Mouse (Mus musculus): ENCODE measurements around the gene Gm20388. TPM values are rescaled to one million over a fixed set of nuclear protein-coding genes. Genes with fewer than 3 reads are reported as not detected.

Gm20388 gene
- polyA plus RNA-seq, 1 experiment from 2014 or later, result not detected

DNA sequence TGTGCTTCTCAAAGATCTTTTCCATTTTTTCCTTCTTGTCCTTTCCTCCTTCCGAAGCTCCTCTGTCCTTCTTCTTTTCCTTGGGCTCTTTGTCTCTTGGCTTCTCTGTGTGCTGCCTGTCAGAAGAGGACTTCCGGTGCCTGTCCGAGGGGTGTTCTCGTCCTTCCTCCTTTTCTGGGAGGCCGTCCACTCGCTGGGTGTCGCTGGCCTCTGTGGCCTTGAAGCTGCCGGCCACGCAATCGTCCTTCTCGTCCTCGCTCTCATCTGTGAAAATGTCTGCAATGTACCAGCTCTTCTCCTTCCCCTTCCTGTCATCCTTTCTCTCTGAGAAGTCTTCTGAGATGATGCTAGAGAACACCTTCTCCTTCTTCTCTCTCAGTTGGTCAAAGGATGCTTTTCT is 2982.8 kb downstream of the Gm20388 start:
- Histone ChIP-seq H3K27ac (ENCODE audit: low read length) (no peak overlapping the region), H3K9ac (ENCODE audit: low read length) (no peak overlapping the region), H3K9me3 (ENCODE audit: control insufficient read depth, low read length) (no peaks in the 10 kb centered on the region), H3K36me3 (ENCODE audit: control insufficient read depth, insufficient read depth, low read length) (peaks cover 63% of the 10 kb centered on the region), H3K4me1 (replicated peaks; ENCODE audit: control insufficient read depth, insufficient read depth, low read length) (no peaks in the 10 kb centered on the region), H3K4me2 (ENCODE audit: low read depth, low read length) (no peak overlapping the region), H3K27me3 (ENCODE audit: control insufficient read depth, insufficient read depth, low read depth, low read length) (no peaks in the 10 kb centered on the region), H3K4me3 (ENCODE audit: low read length) (no peak overlapping the region)
- ATAC-seq (ENCODE audit: low read depth), result no peak
- WGBS, result 75% methylated on average over 12 of the region's 12 CpGs

DNA sequence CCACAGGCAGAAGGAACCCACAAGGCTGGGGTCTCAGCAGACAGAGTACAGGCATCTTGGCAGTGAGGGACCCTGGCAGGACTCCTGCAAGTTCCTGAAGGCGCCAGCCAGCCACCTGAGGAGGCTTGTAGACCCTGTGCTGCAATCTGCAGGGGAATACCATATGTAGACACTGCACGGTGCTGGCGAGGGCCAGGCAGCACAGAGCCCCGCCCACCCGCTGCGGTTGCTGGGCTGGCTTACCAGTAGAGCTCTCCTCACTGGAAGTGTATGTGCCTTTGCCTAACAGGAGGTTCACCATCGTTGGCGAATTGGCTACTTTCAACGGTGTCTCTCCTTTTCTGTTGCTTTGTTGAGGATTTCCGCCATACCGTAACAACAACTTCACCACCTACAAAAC is 2985.7 kb downstream of the Gm20388 start:
- no peak overlapping the region for H3K9ac ChIP-seq (ENCODE audit: low read length)
- no peaks in the 10 kb centered on the region for H3K27me3 ChIP-seq (ENCODE audit: control insufficient read depth, insufficient read depth, low read depth, low read length)
- H3K27ac ChIP-seq (ENCODE audit: low read length), result no peak overlapping the region
- no peak for ATAC-seq (ENCODE audit: low read depth)
- H3K36me3 ChIP-seq (ENCODE audit: control insufficient read depth, insufficient read depth, low read length), result peaks cover 47% of the 10 kb centered on the region
- no peak overlapping the region for H3K4me3 ChIP-seq (ENCODE audit: low read length)
- 88% methylated on average over 11 of the region's 11 CpGs for WGBS
- H3K4me1 ChIP-seq (replicated peaks; ENCODE audit: control insufficient read depth, insufficient read depth, low read length), result no peaks in the 10 kb centered on the region
- H3K9me3 ChIP-seq (ENCODE audit: control insufficient read depth, low read length), result no peaks in the 10 kb centered on the region
- no peak overlapping the region for H3K4me2 ChIP-seq (ENCODE audit: low read depth, low read length)

DNA sequence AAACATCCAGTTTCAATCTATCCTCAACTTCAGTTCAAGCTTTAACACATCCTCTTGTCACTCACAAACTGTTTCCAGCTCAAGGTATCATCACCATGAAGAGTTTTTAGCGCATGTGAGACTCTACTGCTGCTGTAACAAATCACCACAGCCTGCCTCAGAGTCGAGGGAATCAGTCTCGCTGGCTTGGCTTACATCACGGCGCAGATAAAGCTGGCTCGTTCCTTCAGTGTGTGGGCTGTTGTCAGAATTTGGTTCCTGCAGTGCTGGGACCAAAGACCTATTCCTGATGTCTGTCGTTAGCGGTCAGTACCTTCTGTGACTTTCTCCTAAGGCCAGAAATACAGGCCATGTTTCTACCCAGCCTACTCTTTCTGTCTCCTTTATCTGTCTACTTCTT is 2986.6 kb downstream of the Gm20388 start:
- H3K36me3 ChIP-seq (ENCODE audit: control insufficient read depth, insufficient read depth, low read length), result peaks cover 38% of the 10 kb centered on the region
- H3K4me3 ChIP-seq (ENCODE audit: low read length), result no peak overlapping the region
- WGBS, result 87% methylated on average over 8 of the region's 8 CpGs
- ATAC-seq (ENCODE audit: low read depth), result no peak
- H3K4me1 ChIP-seq (replicated peaks; ENCODE audit: control insufficient read depth, insufficient read depth, low read length), result no peaks in the 10 kb centered on the region
- H3K9ac ChIP-seq (ENCODE audit: low read length), result no peak overlapping the region
- H3K27me3 ChIP-seq (ENCODE audit: control insufficient read depth, insufficient read depth, low read depth, low read length), result no peaks in the 10 kb centered on the region
- H3K27ac ChIP-seq (ENCODE audit: low read length), result no peak overlapping the region
- no peak overlapping the region for H3K4me2 ChIP-seq (ENCODE audit: low read depth, low read length)
- H3K9me3 ChIP-seq (ENCODE audit: control insufficient read depth, low read length), result no peaks in the 10 kb centered on the region

DNA sequence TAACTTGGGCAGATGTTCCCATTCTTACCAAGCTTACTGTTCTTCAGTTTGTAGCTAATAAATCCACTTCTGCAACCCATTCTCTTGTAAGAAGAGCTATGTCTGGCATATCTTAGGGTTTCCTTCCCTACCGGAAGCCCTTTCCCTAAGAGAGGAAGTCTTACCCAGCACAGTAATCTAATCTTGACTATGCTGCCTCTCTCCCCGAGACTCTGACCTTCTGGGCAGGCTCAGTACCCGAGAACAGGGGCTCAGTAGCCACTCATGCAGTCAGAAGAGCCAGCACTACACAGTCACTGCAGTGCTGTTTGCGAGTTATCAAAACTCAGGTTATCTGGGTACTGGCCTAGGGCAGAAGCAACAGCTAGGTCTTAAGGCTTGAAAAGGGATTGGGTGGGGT is 2987.4 kb downstream of the Gm20388 start:
- Histone ChIP-seq H3K27ac (ENCODE audit: low read length) (no peak overlapping the region), H3K4me1 (replicated peaks; ENCODE audit: control insufficient read depth, insufficient read depth, low read length) (no peaks in the 10 kb centered on the region), H3K36me3 (ENCODE audit: control insufficient read depth, insufficient read depth, low read length) (peaks cover 35% of the 10 kb centered on the region), H3K4me3 (ENCODE audit: low read length) (no peak overlapping the region), H3K27me3 (ENCODE audit: control insufficient read depth, insufficient read depth, low read depth, low read length) (no peaks in the 10 kb centered on the region), H3K4me2 (ENCODE audit: low read depth, low read length) (no peak overlapping the region), H3K9ac (ENCODE audit: low read length) (no peak overlapping the region), H3K9me3 (ENCODE audit: control insufficient read depth, low read length) (no peaks in the 10 kb centered on the region)
- 68% methylated on average over 4 of the region's 4 CpGs for WGBS
- ATAC-seq (ENCODE audit: low read depth), result no peak

DNA sequence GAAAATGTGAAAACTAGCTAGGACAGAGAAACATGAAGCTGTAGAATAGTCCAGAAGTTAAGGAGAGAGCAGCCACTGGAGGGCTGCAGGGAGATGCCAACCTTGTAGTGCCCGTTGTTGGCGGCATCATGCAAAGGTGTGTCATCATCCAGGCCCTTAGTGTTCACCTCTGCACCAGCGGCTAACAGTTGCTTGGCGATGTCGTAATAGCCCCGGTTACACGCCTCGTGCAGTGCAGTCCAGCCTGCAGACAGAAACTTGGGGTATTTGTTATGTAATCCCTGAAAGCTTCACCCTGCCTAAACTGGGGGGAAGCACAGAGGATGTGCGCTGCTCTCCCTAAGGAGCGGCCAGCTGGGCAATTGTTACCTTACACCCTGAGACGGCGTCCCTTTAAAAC is 2987.8 kb downstream of the Gm20388 start:
- Histone ChIP-seq H3K4me2 (ENCODE audit: low read depth, low read length) (no peak overlapping the region), H3K27ac (ENCODE audit: low read length) (no peak overlapping the region), H3K36me3 (ENCODE audit: control insufficient read depth, insufficient read depth, low read length) (peaks cover 33% of the 10 kb centered on the region), H3K4me3 (ENCODE audit: low read length) (no peak overlapping the region), H3K4me1 (replicated peaks; ENCODE audit: control insufficient read depth, insufficient read depth, low read length) (no peaks in the 10 kb centered on the region), H3K9ac (ENCODE audit: low read length) (no peak overlapping the region), H3K27me3 (ENCODE audit: control insufficient read depth, insufficient read depth, low read depth, low read length) (no peaks in the 10 kb centered on the region), H3K9me3 (ENCODE audit: control insufficient read depth, low read length) (no peaks in the 10 kb centered on the region)
- 91% methylated on average over 12 of the region's 12 CpGs for WGBS
- no peak for ATAC-seq (ENCODE audit: low read depth)

DNA sequence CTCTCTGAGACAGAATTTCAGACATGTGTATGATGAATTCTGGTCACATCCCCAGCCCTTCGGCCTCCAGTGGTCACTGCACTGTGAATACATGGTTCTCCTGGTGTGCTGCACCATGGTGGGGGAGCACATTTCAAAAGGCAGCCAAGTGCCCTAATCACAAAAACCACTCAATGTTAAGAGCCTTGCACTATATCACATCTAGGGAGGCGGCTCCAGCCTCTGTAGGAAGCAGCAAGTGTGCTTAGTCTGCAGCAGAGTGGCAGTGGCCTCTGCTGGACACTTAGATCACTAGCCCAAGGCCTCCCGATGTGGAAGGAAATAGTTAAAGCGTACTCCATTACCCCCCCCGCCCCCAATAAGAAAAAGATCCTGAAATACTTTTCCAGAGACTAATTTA is 2988.4 kb downstream of the Gm20388 start:
- Histone ChIP-seq H3K9ac (ENCODE audit: low read length) (no peak overlapping the region), H3K36me3 (ENCODE audit: control insufficient read depth, insufficient read depth, low read length) (peaks cover 33% of the 10 kb centered on the region), H3K9me3 (ENCODE audit: control insufficient read depth, low read length) (no peaks in the 10 kb centered on the region), H3K4me1 (replicated peaks; ENCODE audit: control insufficient read depth, insufficient read depth, low read length) (no peaks in the 10 kb centered on the region), H3K27me3 (ENCODE audit: control insufficient read depth, insufficient read depth, low read depth, low read length) (no peaks in the 10 kb centered on the region), H3K4me2 (ENCODE audit: low read depth, low read length) (no peak overlapping the region), H3K4me3 (ENCODE audit: low read length) (no peak overlapping the region), H3K27ac (ENCODE audit: low read length) (no peak overlapping the region)
- WGBS, result 69% methylated on average over 5 of the region's 5 CpGs
- no peak for ATAC-seq (ENCODE audit: low read depth)

DNA sequence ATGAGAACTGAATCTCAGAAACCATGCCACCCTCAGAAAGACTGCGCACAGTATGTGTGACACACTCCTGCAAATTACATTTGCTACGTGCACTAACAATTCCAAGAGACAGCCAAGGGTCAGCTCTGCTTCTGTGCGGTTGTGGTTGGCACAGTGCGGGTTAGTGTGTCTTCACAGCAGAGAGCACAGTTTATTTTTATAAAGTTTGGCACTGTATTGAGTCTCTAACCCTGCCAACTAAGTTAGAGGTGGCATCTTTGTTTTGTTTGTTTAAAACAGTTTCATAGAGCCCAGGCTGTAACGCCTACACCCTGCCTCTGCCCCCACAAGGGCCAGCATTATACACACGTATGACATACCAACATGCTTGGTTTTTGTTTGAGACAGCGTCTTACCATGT is 2990.8 kb downstream of the Gm20388 start:
- WGBS, result 81% methylated on average over 7 of the region's 7 CpGs
- H3K9ac ChIP-seq (ENCODE audit: low read length), result no peak overlapping the region
- no peak for ATAC-seq (ENCODE audit: low read depth)
- peaks cover 17% of the 10 kb centered on the region; the same call in 1 of the 2 replicates for H3K36me3 ChIP-seq (ENCODE audit: control insufficient read depth, insufficient read depth, low read length)
- no peaks in the 10 kb centered on the region for H3K9me3 ChIP-seq (ENCODE audit: control insufficient read depth, low read length)
- H3K4me2 ChIP-seq (ENCODE audit: low read depth, low read length), result no peak overlapping the region
- H3K4me1 ChIP-seq (replicated peaks; ENCODE audit: control insufficient read depth, insufficient read depth, low read length), result 0 out of 2 replicates have a peak, but pooled peaks cover 3% of the 10 kb centered on the region
- no peak overlapping the region for H3K4me3 ChIP-seq (ENCODE audit: low read length)
- no peaks in the 10 kb centered on the region for H3K27me3 ChIP-seq (ENCODE audit: control insufficient read depth, insufficient read depth, low read depth, low read length)
- H3K27ac ChIP-seq (ENCODE audit: low read length), result no peak overlapping the region

DNA sequence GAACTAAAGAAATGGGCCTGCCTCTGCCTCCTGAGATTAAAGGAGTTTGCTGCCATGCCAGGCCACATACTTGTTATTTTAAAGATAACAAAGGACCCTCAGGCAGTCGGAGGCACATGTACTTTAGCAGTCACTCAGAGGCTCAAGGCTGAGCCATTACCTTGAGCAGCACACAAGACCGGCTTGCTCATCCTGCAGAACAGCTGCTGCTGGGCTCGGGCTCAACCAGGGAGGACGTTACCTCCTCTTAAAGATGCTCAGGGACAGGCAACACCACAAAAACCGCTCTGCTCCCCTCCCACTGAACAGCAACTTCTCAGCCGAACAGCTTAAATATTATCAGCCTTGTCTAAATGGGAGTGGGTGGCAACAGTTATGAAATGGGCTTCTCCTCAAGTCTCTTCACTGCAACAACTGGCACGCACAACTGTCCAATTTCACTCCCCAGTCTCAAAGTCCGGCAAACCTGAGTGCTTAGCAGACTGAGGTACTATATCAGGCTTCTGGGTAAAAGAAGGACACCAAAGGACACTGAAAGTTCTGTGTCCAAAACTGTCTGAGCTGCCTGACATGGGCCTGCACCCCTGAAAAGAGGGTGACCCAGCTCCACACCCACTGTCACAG is 2991.4 kb downstream of the Gm20388 start:
- no peak overlapping the region for H3K4me2 ChIP-seq (ENCODE audit: low read depth, low read length)
- no peak overlapping the region for H3K4me3 ChIP-seq (ENCODE audit: low read length)
- no peak for ATAC-seq (ENCODE audit: low read depth)
- no peaks in the 10 kb centered on the region for H3K9me3 ChIP-seq (ENCODE audit: control insufficient read depth, low read length)
- H3K27me3 ChIP-seq (ENCODE audit: control insufficient read depth, insufficient read depth, low read depth, low read length), result no peaks in the 10 kb centered on the region
- no peak overlapping the region for H3K9ac ChIP-seq (ENCODE audit: low read length)
- peaks cover 13% of the 10 kb centered on the region; the same call in 1 of the 2 replicates for H3K36me3 ChIP-seq (ENCODE audit: control insufficient read depth, insufficient read depth, low read length)
- 85% methylated on average over 8 of the region's 8 CpGs for WGBS
- H3K27ac ChIP-seq (ENCODE audit: low read length), result no peak overlapping the region
- peaks cover 6% of the 10 kb centered on the region for H3K4me1 ChIP-seq (replicated peaks; ENCODE audit: control insufficient read depth, insufficient read depth, low read length)

DNA sequence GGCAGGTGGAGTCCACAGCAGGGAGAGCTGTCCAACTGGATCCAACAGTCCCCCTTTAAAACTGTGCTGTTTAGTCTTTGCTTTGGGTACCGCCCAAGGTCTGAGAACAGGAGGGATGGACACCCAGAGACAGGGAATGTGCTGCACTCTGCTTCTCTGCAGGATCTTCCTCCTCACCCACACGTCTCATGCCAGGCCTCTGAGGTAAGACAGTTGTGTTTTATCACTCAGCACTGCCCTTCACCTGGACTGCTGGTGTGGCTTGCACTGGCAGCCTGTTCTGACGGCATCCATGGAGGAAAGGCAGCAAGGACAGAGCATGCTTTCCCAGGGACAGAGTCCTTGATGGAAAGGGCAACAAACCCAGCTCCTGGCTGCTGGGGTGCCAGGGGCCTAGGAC is 2991.9 kb downstream of the Gm20388 start:
- 73% methylated on average over 3 of the region's 3 CpGs for WGBS
- H3K4me1 ChIP-seq (replicated peaks; ENCODE audit: control insufficient read depth, insufficient read depth, low read length), result peaks cover 7% of the 10 kb centered on the region
- H3K9ac ChIP-seq (ENCODE audit: low read length), result no peak overlapping the region
- no peaks in the 10 kb centered on the region for H3K9me3 ChIP-seq (ENCODE audit: control insufficient read depth, low read length)
- ATAC-seq (ENCODE audit: low read depth), result no peak
- peaks cover 14% of the 10 kb centered on the region for H3K36me3 ChIP-seq (ENCODE audit: control insufficient read depth, insufficient read depth, low read length)
- H3K27me3 ChIP-seq (ENCODE audit: control insufficient read depth, insufficient read depth, low read depth, low read length), result no peaks in the 10 kb centered on the region
- H3K27ac ChIP-seq (ENCODE audit: low read length), result no peak overlapping the region
- H3K4me2 ChIP-seq (ENCODE audit: low read depth, low read length), result no peak overlapping the region
- H3K4me3 ChIP-seq (ENCODE audit: low read length), result no peak overlapping the region

DNA sequence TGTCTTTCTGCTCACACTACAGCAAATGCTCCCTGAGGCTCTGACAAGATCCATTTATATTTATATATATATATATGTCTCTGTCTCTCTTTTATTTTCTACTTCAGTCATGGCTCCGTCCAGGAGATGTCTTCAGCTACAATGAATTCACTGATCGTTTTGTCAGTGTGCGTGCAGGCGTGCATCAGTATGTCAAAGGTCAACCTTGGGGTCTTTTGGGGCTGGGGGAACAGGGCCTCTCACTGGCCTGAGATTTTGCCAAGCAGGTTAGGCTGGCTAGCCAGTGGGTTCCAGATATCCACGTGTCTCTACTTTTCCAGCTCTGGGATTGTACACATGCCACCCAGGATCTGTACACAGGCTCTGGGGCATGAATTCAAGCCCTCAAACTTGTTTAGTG is 2992.4 kb downstream of the Gm20388 start:
- Histone ChIP-seq H3K4me3 (ENCODE audit: low read length) (no peak overlapping the region), H3K4me2 (ENCODE audit: low read depth, low read length) (no peak overlapping the region), H3K36me3 (ENCODE audit: control insufficient read depth, insufficient read depth, low read length) (peaks cover 18% of the 10 kb centered on the region), H3K27me3 (ENCODE audit: control insufficient read depth, insufficient read depth, low read depth, low read length) (no peaks in the 10 kb centered on the region), H3K27ac (ENCODE audit: low read length) (no peak overlapping the region), H3K4me1 (replicated peaks; ENCODE audit: control insufficient read depth, insufficient read depth, low read length) (peaks cover 7% of the 10 kb centered on the region), H3K9me3 (ENCODE audit: control insufficient read depth, low read length) (no peaks in the 10 kb centered on the region), H3K9ac (ENCODE audit: low read length) (no peak overlapping the region)
- WGBS, result 79% methylated on average over 5 of the region's 5 CpGs
- ATAC-seq (ENCODE audit: low read depth), result no peak
